Mouse (Mus musculus): ENCODE measurements around the gene Grm3. TPM values are rescaled to one million over a fixed set of nuclear protein-coding genes. Genes with fewer than 3 reads are reported as not detected.

Gene Grm3
- polyA plus RNA-seq, 1 experiment from 2014 or later, result not detected

- H3K4me1 ChIP-seq (replicated peaks; ENCODE audit: control insufficient read depth, insufficient read depth, low read length), result no peaks in the 10 kb centered on the region
- H3K27me3 ChIP-seq (replicated peaks; ENCODE audit: control insufficient read depth, insufficient read depth, low read length), result 0 out of 2 replicates have a peak, but pooled peaks cover 3% of the 10 kb centered on the region
- H3K36me3 ChIP-seq (ENCODE audit: control insufficient read depth, insufficient read depth), result no peaks in the 10 kb centered on the region
- H3K4me2 ChIP-seq (replicated peaks; ENCODE audit: low read depth), result no peak overlapping the region
- ATAC-seq, result no peak
- no peak overlapping the region for H3K9ac ChIP-seq (ENCODE audit: low read depth, low read length)
- no peak overlapping the region for H3K4me3 ChIP-seq (ENCODE audit: low read depth, low read length)
- H3K27ac ChIP-seq (ENCODE audit: low read depth, low read length), result no peak overlapping the region
- no peak for TF ChIP-seq CTCF (IDR thresholded peaks at IDR 0.05; ENCODE audit: low read depth)
- no peaks in the 10 kb centered on the region for H3K9me3 ChIP-seq (ENCODE audit: control insufficient read depth)
Measured at GRCm38 (mm10) chr5:9721136-9721535, 3.8 kb downstream of the Grm3 start.

GRCm38 (mm10) chr5:9716295-9716694 lies 8.7 kb downstream of the Grm3 start:
- H3K4me2 ChIP-seq (replicated peaks; ENCODE audit: low read depth), result no peak overlapping the region
- ATAC-seq, result no peak
- H3K9me3 ChIP-seq (ENCODE audit: control insufficient read depth), result no peaks in the 10 kb centered on the region
- H3K4me3 ChIP-seq (ENCODE audit: low read depth, low read length), result no peak overlapping the region
- 80% methylated on average over 5 of the region's 5 CpGs for WGBS
- H3K27me3 ChIP-seq (replicated peaks; ENCODE audit: control insufficient read depth, insufficient read depth, low read length), result no peaks in the 10 kb centered on the region
- H3K9ac ChIP-seq (ENCODE audit: low read depth, low read length), result no peak overlapping the region
- no peak for TF ChIP-seq CTCF (IDR thresholded peaks at IDR 0.05; ENCODE audit: low read depth)
- no peak overlapping the region for H3K27ac ChIP-seq (ENCODE audit: low read depth, low read length)
- H3K4me1 ChIP-seq (replicated peaks; ENCODE audit: control insufficient read depth, insufficient read depth, low read length), result no peaks in the 10 kb centered on the region
- H3K36me3 ChIP-seq (ENCODE audit: control insufficient read depth, insufficient read depth), result no peaks in the 10 kb centered on the region

- ATAC-seq, result no peak
- H3K4me3 ChIP-seq (ENCODE audit: low read depth, low read length), result no peak overlapping the region
- no peak overlapping the region for H3K27ac ChIP-seq (ENCODE audit: low read depth, low read length)
- no peaks in the 10 kb centered on the region for H3K27me3 ChIP-seq (replicated peaks; ENCODE audit: control insufficient read depth, insufficient read depth, low read length)
- no peaks in the 10 kb centered on the region for H3K4me1 ChIP-seq (replicated peaks; ENCODE audit: control insufficient read depth, insufficient read depth, low read length)
- TF ChIP-seq CTCF (IDR thresholded peaks at IDR 0.05; ENCODE audit: low read depth), result no peak
- no peaks in the 10 kb centered on the region for H3K9me3 ChIP-seq (ENCODE audit: control insufficient read depth)
- no peak overlapping the region for H3K4me2 ChIP-seq (replicated peaks; ENCODE audit: low read depth)
- 93% methylated on average over 1 of the region's 1 CpGs for WGBS
- H3K9ac ChIP-seq (ENCODE audit: low read depth, low read length), result no peak overlapping the region
- no peaks in the 10 kb centered on the region for H3K36me3 ChIP-seq (ENCODE audit: control insufficient read depth, insufficient read depth)
Measured at GRCm38 (mm10) chr5:9707096-9707495, 17.9 kb downstream of the Grm3 start.

GRCm38 (mm10) chr5:9703385-9704009 lies 21.5 kb downstream of the Grm3 start:
- TF ChIP-seq CTCF (IDR thresholded peaks at IDR 0.05; ENCODE audit: low read depth), result no peak
- H3K9me3 ChIP-seq (ENCODE audit: control insufficient read depth), result no peaks in the 10 kb centered on the region
- no peak overlapping the region for H3K9ac ChIP-seq (ENCODE audit: low read depth, low read length)
- no peak overlapping the region for H3K27ac ChIP-seq (ENCODE audit: low read depth, low read length)
- H3K4me3 ChIP-seq (ENCODE audit: low read depth, low read length), result no peak overlapping the region
- H3K4me2 ChIP-seq (replicated peaks; ENCODE audit: low read depth), result no peak overlapping the region
- H3K27me3 ChIP-seq (replicated peaks; ENCODE audit: control insufficient read depth, insufficient read depth, low read length), result no peaks in the 10 kb centered on the region
- WGBS, result 42% methylated on average over 3 of the region's 3 CpGs
- H3K4me1 ChIP-seq (replicated peaks; ENCODE audit: control insufficient read depth, insufficient read depth, low read length), result no peaks in the 10 kb centered on the region
- ATAC-seq, result no peak
- no peaks in the 10 kb centered on the region for H3K36me3 ChIP-seq (ENCODE audit: control insufficient read depth, insufficient read depth)

GRCm38 (mm10) chr5:9702656-9703384 lies 22.1 kb downstream of the Grm3 start:
- H3K4me1 ChIP-seq (replicated peaks; ENCODE audit: control insufficient read depth, insufficient read depth, low read length), result no peaks in the 10 kb centered on the region

GRCm38 (mm10) chr5:9692333-9692732 lies 32.6 kb downstream of the Grm3 start:
- H3K27ac ChIP-seq (ENCODE audit: low read depth, low read length), result no peak overlapping the region
- H3K9me3 ChIP-seq (ENCODE audit: control insufficient read depth), result no peaks in the 10 kb centered on the region
- 74% methylated on average over 1 of the region's 1 CpGs for WGBS
- no peak overlapping the region for H3K4me3 ChIP-seq (ENCODE audit: low read depth, low read length)
- no peak overlapping the region for H3K4me2 ChIP-seq (replicated peaks; ENCODE audit: low read depth)
- no peak for ATAC-seq
- H3K4me1 ChIP-seq (replicated peaks; ENCODE audit: control insufficient read depth, insufficient read depth, low read length), result no peaks in the 10 kb centered on the region
- no peak overlapping the region for H3K9ac ChIP-seq (ENCODE audit: low read depth, low read length)
- H3K36me3 ChIP-seq (ENCODE audit: control insufficient read depth, insufficient read depth), result no peaks in the 10 kb centered on the region
- no peaks in the 10 kb centered on the region for H3K27me3 ChIP-seq (replicated peaks; ENCODE audit: control insufficient read depth, insufficient read depth, low read length)
- no peak for TF ChIP-seq CTCF (IDR thresholded peaks at IDR 0.05; ENCODE audit: low read depth)

More at GRCm38 (mm10) chr5:9702656-9703384, 22.1 kb downstream of the Grm3 start:
- Histone ChIP-seq H3K4me3 (ENCODE audit: low read depth, low read length) (no peak overlapping the region), H3K4me2 (replicated peaks; ENCODE audit: low read depth) (no peak overlapping the region), H3K27ac (ENCODE audit: low read depth, low read length) (no peak overlapping the region), H3K9me3 (ENCODE audit: control insufficient read depth) (no peaks in the 10 kb centered on the region), H3K36me3 (ENCODE audit: control insufficient read depth, insufficient read depth) (no peaks in the 10 kb centered on the region), H3K27me3 (replicated peaks; ENCODE audit: control insufficient read depth, insufficient read depth, low read length) (no peaks in the 10 kb centered on the region), H3K9ac (ENCODE audit: low read depth, low read length) (no peak overlapping the region)
- no peak for ATAC-seq
- 17% methylated on average over 3 of the region's 3 CpGs for WGBS
- TF ChIP-seq CTCF (IDR thresholded peaks at IDR 0.05; ENCODE audit: low read depth), result no peak
